Mouse (Mus musculus): ENCODE measurements at regions not wholly inside any gene's neighbourhood (a gene's known extent, or its start where the extent isn't known, plus 50 kb on each side); places are given as distances from the start of the nearest gene placed in this dataset.

DNA sequence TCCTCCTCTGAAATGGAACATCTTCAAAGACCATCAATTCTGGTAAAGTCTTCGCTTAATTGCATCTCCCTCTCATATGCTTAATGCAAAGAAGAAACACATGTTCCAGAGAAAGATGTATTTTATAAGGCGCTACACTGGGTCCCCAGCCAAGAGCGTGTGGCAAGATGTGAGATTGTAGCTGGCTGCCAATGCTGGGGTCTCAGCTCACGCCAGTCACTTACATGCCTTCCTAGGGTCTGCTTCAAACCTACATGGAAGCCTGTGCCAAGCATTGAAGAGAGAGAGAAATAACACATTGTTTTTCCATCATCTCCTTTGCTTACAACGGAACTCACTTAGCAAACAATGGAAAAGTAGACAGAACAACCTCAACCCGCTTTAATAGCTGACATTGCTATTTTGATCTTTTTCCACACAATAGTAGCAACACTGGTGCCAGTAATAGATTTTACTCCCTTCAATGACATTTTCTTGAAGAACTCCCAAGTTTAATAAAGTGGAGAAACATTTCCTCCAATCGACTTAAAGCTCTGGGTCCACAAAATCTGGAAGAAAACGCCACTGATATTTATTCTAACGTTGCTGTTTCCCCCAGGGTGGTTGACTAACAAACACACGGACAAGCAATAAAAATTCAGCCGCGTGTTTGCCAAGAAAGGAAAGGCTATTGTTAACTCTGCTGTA lies 195.1 kb downstream of the Spata18 start:
- TF ChIP-seq CTCF (conservative IDR thresholded peaks at IDR 0.05; ENCODE audit: insufficient read depth, insufficient read length, low read depth, low read length): no peak
- no peak for TF ChIP-seq POLR2A (IDR thresholded peaks at IDR 0.05; ENCODE audit: low read depth, low read length)
